Mouse (Mus musculus): ENCODE data around the gene Rdh8.

Gene Rdh8

DNA sequence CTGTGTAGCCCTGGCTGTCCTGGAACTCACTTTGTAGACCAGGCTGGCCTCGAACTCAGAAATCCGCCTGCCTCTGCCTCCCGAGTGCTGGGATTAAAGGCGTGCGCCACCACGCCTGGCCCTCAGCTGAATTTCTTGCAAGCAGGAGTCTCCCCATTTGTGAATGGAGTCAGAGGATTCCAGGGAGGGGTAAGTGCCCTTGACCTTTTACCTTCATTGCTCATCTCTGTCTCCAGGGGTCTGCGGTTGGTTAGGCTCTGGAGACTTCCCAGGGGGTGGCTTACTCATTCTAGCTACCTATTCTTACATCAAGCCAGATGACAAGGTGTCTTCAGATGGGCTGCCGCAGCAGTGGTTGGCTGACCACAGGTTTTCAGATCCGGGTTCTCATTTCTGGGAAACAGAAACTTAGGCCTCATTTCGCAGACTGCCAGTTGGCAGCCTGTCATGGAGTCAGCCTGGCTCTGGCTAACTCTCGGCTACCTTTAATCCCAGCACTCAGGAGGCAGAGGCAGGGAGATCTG lies 17.2 kb downstream of the Rdh8 start:
- in situ Hi-C loops (cut with MboI; ENCODE audit: unreplicated experiment in 2 of 2): loop anchor here in 1 of 2 experiments (10.0 to 25.0 kb wide), 2 partner anchors 98 to 371 kb away; partner anchors contain the start of genes Olfm2 and Zfp26

GRCm38 (mm10) chr9:20837184-20837947 lies 19.1 kb downstream of the Rdh8 start:
- in situ Hi-C loops (cut with MboI; ENCODE audit: unreplicated experiment in 2 of 2): loop anchor here in 1 of 2 experiments (10.0 to 25.0 kb wide), 2 partner anchors 100 to 373 kb away; partner anchors contain the start of genes Olfm2 and Zfp26

GRCm38 (mm10) chr9:20838931-20839330 lies 20.6 kb downstream of the Rdh8 start:
- in situ Hi-C loops (cut with MboI; ENCODE audit: unreplicated experiment in 2 of 2): loop anchor here in 1 of 2 experiments (10.0 to 25.0 kb wide), 2 partner anchors 102 to 374 kb away; partner anchors contain the start of genes Olfm2 and Zfp26

- in situ Hi-C loops (cut with MboI; ENCODE audit: unreplicated experiment in 2 of 2): loop anchor here in 1 of 2 experiments (25.0 kb wide), 1 partner anchor 105 kb away; the partner anchor contains the start of gene Olfm2
Observed at GRCm38 (mm10) chr9:20842211-20842610, 23.9 kb downstream of the Rdh8 start.

DNA sequence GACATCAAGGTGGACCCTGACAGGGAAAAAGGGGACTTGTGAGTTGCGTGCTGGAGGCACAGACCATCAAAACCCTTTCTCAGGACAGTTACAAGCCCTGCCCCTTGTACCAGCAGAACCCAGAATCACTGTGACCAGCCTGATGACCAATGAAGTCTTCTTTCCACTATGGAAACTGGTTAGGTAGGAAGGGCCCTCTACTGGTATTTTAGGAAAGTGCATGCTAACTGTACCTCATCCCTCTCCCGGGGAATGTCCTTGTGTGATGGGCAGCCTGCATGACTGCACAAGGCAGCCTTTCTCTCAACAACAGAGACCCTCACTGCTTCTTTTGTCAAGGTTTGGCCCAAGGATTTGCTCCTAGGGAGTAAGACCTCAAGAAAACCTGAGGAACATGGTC lies 24.4 kb downstream of the Rdh8 start:
- in situ Hi-C loops (cut with MboI; ENCODE audit: unreplicated experiment in 2 of 2): loop anchor here in 1 of 2 experiments (25.0 kb wide), 1 partner anchor 105 kb away; the partner anchor contains the start of gene Olfm2

GRCm38 (mm10) chr9:20850179-20850578 lies 31.9 kb downstream of the Rdh8 start:
- in situ Hi-C loops (cut with MboI; ENCODE audit: unreplicated experiment in 2 of 2): loop anchor here in 1 of 2 experiments (25.0 kb wide), 1 partner anchor 288 kb away; no protein-coding TSS in a partner anchor

GRCm38 (mm10) chr9:20857131-20857530 lies 38.8 kb downstream of the Rdh8 start:
- in situ Hi-C loops (cut with MboI; ENCODE audit: unreplicated experiment in 2 of 2): loop anchor here in 1 of 2 experiments (25.0 kb wide), 1 partner anchor 295 kb away; no protein-coding TSS in a partner anchor

- in situ Hi-C loops (cut with MboI; ENCODE audit: unreplicated experiment in 2 of 2): loop anchor here in 1 of 2 experiments (25.0 kb wide), 1 partner anchor 298 kb away; no protein-coding TSS in a partner anchor
Observed at GRCm38 (mm10) chr9:20859926-20860325, 41.6 kb downstream of the Rdh8 start.

DNA sequence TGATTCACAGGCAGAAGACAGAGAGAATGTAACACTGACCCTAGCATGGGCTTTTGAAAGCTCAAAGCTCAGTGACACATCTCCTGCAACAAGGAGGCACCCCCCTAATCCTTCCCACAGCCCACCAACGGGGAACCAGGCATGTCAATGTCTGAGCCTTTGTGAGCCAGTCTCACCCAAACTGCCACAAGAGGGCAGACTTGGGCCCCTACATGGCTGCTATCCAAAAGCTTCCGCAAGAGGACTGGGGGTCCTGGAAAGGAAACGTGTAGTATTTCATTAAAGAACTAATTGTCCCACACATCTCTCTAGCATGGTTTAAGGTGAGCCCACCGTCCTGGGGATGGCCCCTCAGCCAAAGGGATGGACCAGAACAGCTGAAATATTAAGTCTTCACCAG lies 43.5 kb downstream of the Rdh8 start:
- in situ Hi-C loops (cut with MboI; ENCODE audit: unreplicated experiment in 2 of 2): loop anchor here in 1 of 2 experiments (25.0 kb wide), 1 partner anchor 300 kb away; no protein-coding TSS in a partner anchor

DNA sequence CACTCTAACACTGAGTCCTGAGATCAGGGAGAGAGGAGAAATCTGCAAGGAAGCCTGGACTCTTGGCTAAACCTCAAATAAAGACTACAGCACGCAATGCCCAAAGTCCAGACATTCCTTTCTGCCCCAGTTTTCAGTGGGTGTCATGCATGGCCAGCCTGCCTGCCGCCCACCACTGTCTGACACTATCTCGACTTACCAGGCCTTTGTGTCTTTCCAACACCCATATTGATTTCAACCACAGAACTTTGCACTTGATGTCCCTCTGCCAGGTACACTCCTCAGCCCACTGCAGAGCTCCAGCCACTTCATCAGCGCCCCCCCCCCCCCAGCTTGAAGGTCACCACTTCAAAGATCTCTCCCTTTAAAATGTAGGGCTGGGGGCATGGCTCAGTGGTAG lies 43.9 kb downstream of the Rdh8 start:
- in situ Hi-C loops (cut with MboI; ENCODE audit: unreplicated experiment in 2 of 2): loop anchor here in 1 of 2 experiments (25.0 kb wide), 1 partner anchor 300 kb away; no protein-coding TSS in a partner anchor

GRCm38 (mm10) chr9:20866879-20867278 lies 48.6 kb downstream of the Rdh8 start:
- in situ Hi-C loops (cut with MboI; ENCODE audit: unreplicated experiment in 2 of 2): loop anchor here in 1 of 2 experiments (25.0 kb wide), 1 partner anchor 305 kb away; no protein-coding TSS in a partner anchor

DNA sequence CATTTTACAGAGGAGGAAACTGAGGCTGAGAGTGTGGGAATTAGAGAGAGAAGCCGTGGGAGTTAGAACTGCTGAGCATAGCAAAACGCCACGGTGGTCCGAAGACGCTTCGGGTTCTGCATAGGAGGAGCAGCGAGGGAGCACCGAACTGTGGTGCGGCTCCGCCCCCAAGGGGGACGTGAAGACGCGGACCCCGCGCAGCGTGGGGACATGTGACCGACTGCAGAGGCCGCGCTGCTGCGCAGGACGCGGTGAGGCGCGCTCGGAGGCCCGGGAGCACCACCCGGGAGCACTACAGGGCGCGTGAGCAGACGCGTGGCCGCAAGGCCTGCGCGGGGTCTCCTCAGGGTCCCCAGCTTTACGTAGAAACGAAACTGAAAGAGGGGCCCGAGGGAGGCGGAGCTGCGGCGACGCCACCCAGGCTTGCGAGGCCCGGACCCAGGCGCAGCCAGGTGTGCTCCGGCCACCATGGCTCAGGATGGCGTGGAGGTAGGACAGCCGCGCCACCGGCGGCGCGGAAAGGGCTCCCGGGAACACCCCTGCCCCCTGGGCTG lies 50.2 kb downstream of the Rdh8 start, which contains the start of gene A230050P20Rik:
Gene A230050P20Rik, plus strand, starts transcription at position 195 of the 554 bp plus-strand sequence.
- in situ Hi-C loops (cut with MboI; ENCODE audit: unreplicated experiment in 2 of 2): loop anchor here in 1 of 2 experiments (25.0 kb wide), 1 partner anchor 306 kb away; no protein-coding TSS in a partner anchor

DNA sequence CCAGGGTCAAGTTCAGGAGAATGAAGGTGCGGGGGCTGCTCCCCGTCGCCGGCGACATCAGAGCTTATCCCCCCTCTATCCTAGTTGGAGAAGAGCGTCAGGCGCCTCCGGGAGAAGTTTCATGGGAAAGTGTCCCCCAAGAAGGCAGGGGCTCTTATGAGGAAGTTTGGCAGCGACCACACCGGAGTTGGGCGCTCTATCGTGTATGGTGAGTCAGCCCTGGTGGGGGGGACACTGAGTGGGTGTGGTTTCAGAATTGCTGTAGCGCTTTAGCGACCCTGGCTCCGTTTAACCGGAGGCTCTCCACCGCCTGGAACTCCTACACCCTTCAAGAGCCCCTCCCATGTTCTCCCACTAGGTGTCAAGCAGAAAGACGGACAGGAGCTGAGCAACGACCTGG lies 50.9 kb downstream of the Rdh8 start:
- in situ Hi-C loops (cut with MboI; ENCODE audit: unreplicated experiment in 2 of 2): loop anchor here in 1 of 2 experiments (25.0 kb wide), 1 partner anchor 307 kb away; no protein-coding TSS in a partner anchor

DNA sequence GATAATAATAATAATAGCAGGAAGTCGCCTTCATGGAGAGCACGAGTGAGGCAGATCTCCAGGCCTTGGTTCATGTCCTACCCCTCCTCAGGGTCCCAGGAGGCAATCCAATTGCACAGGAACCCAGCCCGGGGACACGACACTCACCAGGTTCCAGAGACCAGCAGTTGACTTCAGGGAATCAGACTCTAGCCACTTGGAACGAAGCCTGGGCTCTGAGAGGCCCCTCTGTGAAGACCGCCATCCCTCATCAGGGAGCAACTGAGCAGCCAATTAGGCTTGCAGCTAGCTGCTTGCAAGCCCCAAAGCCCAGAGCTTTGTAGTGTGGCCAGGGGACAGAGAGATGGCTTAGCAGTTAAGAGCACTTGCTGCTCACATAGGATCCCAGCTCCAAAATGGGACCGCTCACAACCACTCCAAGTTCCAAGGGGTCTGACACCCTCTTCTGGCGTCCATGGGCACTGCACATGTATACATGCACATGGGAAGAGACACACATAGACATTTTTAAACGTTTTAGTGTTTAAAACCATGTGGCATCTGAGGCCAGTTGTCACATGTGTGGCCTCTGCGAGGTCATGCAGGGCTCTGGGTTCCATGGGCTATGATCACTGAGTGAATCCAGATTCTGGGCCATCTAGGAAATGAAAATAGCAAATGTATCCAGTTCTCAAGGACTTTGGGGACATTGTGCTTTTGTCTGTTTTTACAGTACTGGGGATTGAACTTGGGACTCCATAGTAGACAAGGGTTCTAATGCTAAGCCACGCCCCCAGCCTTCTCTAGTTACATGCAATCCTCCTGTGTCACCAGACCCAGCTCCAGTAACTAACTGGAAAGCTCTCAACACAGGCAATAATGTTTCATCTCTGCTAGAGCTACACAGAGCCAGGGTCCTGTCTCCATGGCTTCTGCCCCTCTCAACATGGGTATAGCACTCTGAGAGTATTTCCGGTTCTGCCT lies 52.2 kb downstream of the Rdh8 start:
- in situ Hi-C loops (cut with MboI; ENCODE audit: unreplicated experiment in 2 of 2): loop anchor here in 1 of 2 experiments (25.0 kb wide), 1 partner anchor 308 kb away; no protein-coding TSS in a partner anchor

GRCm38 (mm10) chr9:20872991-20873390 lies 54.7 kb downstream of the Rdh8 start:
- in situ Hi-C loops (cut with MboI; ENCODE audit: unreplicated experiment in 2 of 2): loop anchor here in 1 of 2 experiments (25.0 kb wide), 1 partner anchor 311 kb away; no protein-coding TSS in a partner anchor

DNA sequence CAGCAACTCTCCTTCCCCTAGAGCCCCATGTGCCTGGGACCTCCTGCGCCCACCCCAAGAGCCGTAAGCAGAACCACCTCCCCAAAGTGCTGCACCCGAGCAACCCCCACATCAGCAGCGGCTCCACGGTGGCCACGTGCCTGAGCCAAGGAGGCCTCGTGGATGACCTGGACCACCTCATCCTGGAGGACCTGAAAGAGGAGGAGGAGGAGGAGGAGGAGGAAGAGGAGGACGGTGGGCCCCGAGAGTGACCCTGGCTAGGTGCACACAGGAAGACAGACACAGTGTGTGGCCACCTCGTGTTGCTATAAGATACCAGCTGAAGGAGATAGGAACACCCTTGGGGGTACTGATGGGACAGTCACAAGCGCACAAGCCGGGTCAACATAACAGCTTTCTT lies 55.2 kb downstream of the Rdh8 start:
- in situ Hi-C loops (cut with MboI; ENCODE audit: unreplicated experiment in 2 of 2): loop anchor here in 1 of 2 experiments (25.0 kb wide), 1 partner anchor 311 kb away; no protein-coding TSS in a partner anchor

DNA sequence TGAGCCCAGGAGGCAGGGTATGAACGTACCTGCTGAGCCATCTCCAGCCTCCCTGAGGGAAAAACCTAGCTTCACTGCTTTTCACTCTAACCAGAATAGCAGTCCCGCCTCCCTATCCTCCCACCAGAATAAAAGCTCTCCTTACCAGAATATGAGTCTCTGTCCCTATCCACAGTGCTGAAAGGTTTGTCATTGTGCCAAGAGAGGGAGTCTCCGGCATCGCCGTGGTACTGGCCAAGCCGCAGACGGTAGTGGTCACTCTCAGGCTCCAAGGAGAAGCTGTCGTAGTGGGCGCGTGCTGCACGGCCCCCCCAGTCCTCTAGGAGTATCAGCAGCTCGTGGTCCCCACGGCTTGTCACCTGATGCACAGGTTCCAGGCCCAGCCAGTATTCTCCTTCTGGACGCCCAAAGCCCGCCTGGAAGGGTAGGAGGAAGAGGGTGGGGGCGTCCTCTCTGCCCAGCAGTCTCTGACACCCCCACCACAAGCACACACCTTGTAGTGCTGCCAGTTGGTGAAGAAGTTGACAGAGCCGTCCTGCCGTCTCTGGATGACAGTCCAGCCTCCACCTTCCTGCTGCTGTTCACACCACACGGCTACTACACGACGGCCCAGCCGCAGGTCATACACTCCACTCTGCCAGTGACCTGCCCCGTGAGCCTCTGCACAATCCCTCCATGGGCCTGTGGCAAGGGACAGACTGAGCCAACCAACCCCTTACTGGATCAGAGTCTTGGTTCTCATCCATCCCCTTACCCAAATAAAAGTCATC lies 56.9 kb downstream of the Rdh8 start:
- in situ Hi-C loops (cut with MboI; ENCODE audit: unreplicated experiment in 2 of 2): loop anchor here (25.0 kb wide), 1 partner anchor 1562 kb away; no protein-coding TSS in a partner anchor

All from v-Abl transformed pro-B cells (cell line).